Mouse (Mus musculus): Measurements from ENCODE around the gene Ubtf. TPM values are rescaled to one million over a fixed set of nuclear protein-coding genes. Genes with fewer than 3 reads are reported as not detected.
"Not testable (repeated sequence)": the region's sequence is repeated elsewhere in the genome, so short reads cannot be mapped to it uniquely, and the experiment has no call there.

Gene Ubtf
- polyA plus RNA-seq, 1 experiment: 59.7 TPM

- TF ChIP-seq CTCF (IDR thresholded peaks at IDR 0.05; ENCODE audit: low read depth, low read length) (no peak), POLR2A (IDR thresholded peaks at IDR 0.05; ENCODE audit: borderline replicate concordance, low read depth, low read length) (no peak)
- Histone ChIP-seq H3K4me3 (ENCODE audit: insufficient read depth, low read length) (no peak overlapping the region), H3K27ac (ENCODE audit: insufficient read depth, low read depth, low read length) (no peak overlapping the region), H3K4me1 (ENCODE audit: control insufficient read depth, insufficient read depth, low read length) (peaks cover 7% of the 10 kb centered on the region; the same call in 1 of the 2 replicates)
Observed at GRCm38 (mm10) chr11:102288027-102288804, 31.3 kb downstream of the Ubtf start.

- H3K4me3 ChIP-seq (ENCODE audit: insufficient read depth, low read length): no peak overlapping the region
- TF ChIP-seq POLR2A (IDR thresholded peaks at IDR 0.05; ENCODE audit: borderline replicate concordance, low read depth, low read length): no peak
- TF ChIP-seq CTCF (IDR thresholded peaks at IDR 0.05; ENCODE audit: low read depth, low read length): no peak
- no peak overlapping the region for H3K27ac ChIP-seq (ENCODE audit: insufficient read depth, low read depth, low read length)
- peaks cover 7% of the 10 kb centered on the region; the same call in 1 of the 2 replicates for H3K4me1 ChIP-seq (ENCODE audit: control insufficient read depth, insufficient read depth, low read length)
Observed at GRCm38 (mm10) chr11:102287485-102287884, 32.1 kb downstream of the Ubtf start.

GRCm38 (mm10) chr11:102285095-102285834 lies 34.3 kb downstream of the Ubtf start:
- peak overlapping the region; percentile 91 for H3K27ac ChIP-seq (ENCODE audit: insufficient read depth, low read depth, low read length)
- TF ChIP-seq CTCF (IDR thresholded peaks at IDR 0.05; ENCODE audit: low read depth, low read length) (no peak), POLR2A (IDR thresholded peaks at IDR 0.05; ENCODE audit: borderline replicate concordance, low read depth, low read length) (no peak)
- peak overlapping the region; percentile 94 for H3K4me3 ChIP-seq (ENCODE audit: insufficient read depth, low read length)
- H3K4me1 ChIP-seq (ENCODE audit: control insufficient read depth, insufficient read depth, low read length): peaks cover 7% of the 10 kb centered on the region; the same call in 1 of the 2 replicates

- H3K27ac ChIP-seq (ENCODE audit: insufficient read depth, low read depth, low read length): peak within 1 kb of the TSS; percentile 91
- TF ChIP-seq POLR2A (IDR thresholded peaks at IDR 0.05; ENCODE audit: borderline replicate concordance, low read depth, low read length): no peak
- no peak for TF ChIP-seq CTCF (IDR thresholded peaks at IDR 0.05; ENCODE audit: low read depth, low read length)
- H3K4me3 ChIP-seq (ENCODE audit: insufficient read depth, low read length): peak within 1 kb of the TSS; percentile 94
- H3K4me1 ChIP-seq (ENCODE audit: control insufficient read depth, insufficient read depth, low read length): peaks cover 7% of the 10 kb centered on the region; the same call in 1 of the 2 replicates
Observed at GRCm38 (mm10) chr11:102284501-102285094, 34.9 kb downstream of the Ubtf start, which contains the start of gene Tmub2. Gene Tmub2 (plus strand): TSS chr11:102284931.

- Histone ChIP-seq H3K4me1 (ENCODE audit: control insufficient read depth, insufficient read depth, low read length) (peaks cover 7% of the 10 kb centered on the region; the same call in 1 of the 2 replicates), H3K4me3 (ENCODE audit: insufficient read depth, low read length) (peak overlapping the region; percentile 51), H3K27ac (ENCODE audit: insufficient read depth, low read depth, low read length) (peak overlapping the region; percentile 63)
- no peak for TF ChIP-seq POLR2A (IDR thresholded peaks at IDR 0.05; ENCODE audit: borderline replicate concordance, low read depth, low read length)
Observed at GRCm38 (mm10) chr11:102283922-102284321, 35.6 kb downstream of the Ubtf start.

- H3K4me3 ChIP-seq (ENCODE audit: insufficient read depth, low read length); H3K27ac ChIP-seq (ENCODE audit: insufficient read depth, low read depth, low read length); H3K4me1 ChIP-seq (ENCODE audit: control insufficient read depth, insufficient read depth, low read length): not testable (repeated sequence)
Observed at GRCm38 (mm10) chr11:102280267-102280666, 39.3 kb downstream of the Ubtf start.

- TF ChIP-seq POLR2A (IDR thresholded peaks at IDR 0.05; ENCODE audit: borderline replicate concordance, low read depth, low read length) (no peak), CTCF (IDR thresholded peaks at IDR 0.05; ENCODE audit: low read depth, low read length) (no peak)
- H3K4me1 ChIP-seq (ENCODE audit: control insufficient read depth, insufficient read depth, low read length): 0 out of 2 replicates have a peak, but pooled peaks cover 2% of the 10 kb centered on the region
- no peak overlapping the region for H3K4me3 ChIP-seq (ENCODE audit: insufficient read depth, low read length)
- no peak overlapping the region for H3K27ac ChIP-seq (ENCODE audit: insufficient read depth, low read depth, low read length)
Observed at GRCm38 (mm10) chr11:102279595-102279994, 39.9 kb downstream of the Ubtf start.

GRCm38 (mm10) chr11:102277754-102278153 lies 41.8 kb downstream of the Ubtf start:
- Histone ChIP-seq H3K27ac (ENCODE audit: insufficient read depth, low read depth, low read length) (no peak overlapping the region), H3K4me3 (ENCODE audit: insufficient read depth, low read length) (no peak overlapping the region), H3K4me1 (ENCODE audit: control insufficient read depth, insufficient read depth, low read length) (no peaks in the 10 kb centered on the region)
- TF ChIP-seq CTCF (IDR thresholded peaks at IDR 0.05; ENCODE audit: low read depth, low read length) (no peak), POLR2A (IDR thresholded peaks at IDR 0.05; ENCODE audit: borderline replicate concordance, low read depth, low read length) (no peak)

- H3K27ac ChIP-seq (ENCODE audit: insufficient read depth, low read depth, low read length): no peak overlapping the region
- no peak overlapping the region for H3K4me3 ChIP-seq (ENCODE audit: insufficient read depth, low read length)
- TF ChIP-seq POLR2A (IDR thresholded peaks at IDR 0.05; ENCODE audit: borderline replicate concordance, low read depth, low read length) (no peak), CTCF (IDR thresholded peaks at IDR 0.05; ENCODE audit: low read depth, low read length) (no peak)
- no peaks in the 10 kb centered on the region for H3K4me1 ChIP-seq (ENCODE audit: control insufficient read depth, insufficient read depth, low read length)
Observed at GRCm38 (mm10) chr11:102276411-102276915, 43.1 kb downstream of the Ubtf start.
